Mouse (Mus musculus) embryo, embryonic 11.5 days (tissue): ENCODE measurements at regions not wholly inside any gene's neighbourhood (a gene's known extent, or its start where the extent isn't known, plus 50 kb on each side); places are given as distances from the start of the nearest gene placed in this dataset.

Experiments used
- DNase-seq: peaks from one replicate; pipeline ENCODE4 v3.0.0-alpha.2; 2012; ENCODE audit warnings: low read depth, low spot score

GRCm38 (mm10) chr19:23044510-23045464 lies 96.2 kb upstream of the Klf9 start:
- DNase-seq, result no peak

- DNase-seq, result no peak
Measured at GRCm38 (mm10) chr19:23051456-23051855, 89.6 kb upstream of the Klf9 start.

GRCm38 (mm10) chr19:23054440-23054839 lies 86.6 kb upstream of the Klf9 start:
- no peak for DNase-seq

GRCm38 (mm10) chr19:23055916-23056805 lies 84.9 kb upstream of the Klf9 start:
- DNase-seq, result no peak

GRCm38 (mm10) chr19:23056851-23057707 lies 83.9 kb upstream of the Klf9 start:
- DNase-seq, result peak; percentile 49

- DNase-seq, result peak; percentile 31
Measured at GRCm38 (mm10) chr19:23057739-23058501, 83.1 kb upstream of the Klf9 start.

GRCm38 (mm10) chr19:23058502-23058900 lies 82.5 kb upstream of the Klf9 start:
- no peak for DNase-seq

GRCm38 (mm10) chr19:23061081-23061640 lies 79.9 kb upstream of the Klf9 start:
- no peak for DNase-seq

- DNase-seq, result no peak
Measured at GRCm38 (mm10) chr19:23061906-23062305, 79.1 kb upstream of the Klf9 start.

- no peak for DNase-seq
Measured at GRCm38 (mm10) chr19:23062851-23063250, 78.2 kb upstream of the Klf9 start.

GRCm38 (mm10) chr19:23065548-23065947 lies 75.5 kb upstream of the Klf9 start:
- no peak for DNase-seq

GRCm38 (mm10) chr19:23066726-23067125 lies 74.3 kb upstream of the Klf9 start:
- DNase-seq, result no peak

- no peak for DNase-seq
Measured at GRCm38 (mm10) chr19:23068600-23068999, 72.4 kb upstream of the Klf9 start.

- DNase-seq, result no peak
Measured at GRCm38 (mm10) chr19:23069656-23070055, 71.4 kb upstream of the Klf9 start.

- DNase-seq, result no peak
Measured at GRCm38 (mm10) chr19:23071000-23071399, 70.0 kb upstream of the Klf9 start.

- DNase-seq, result no peak
Measured at GRCm38 (mm10) chr19:23074602-23075570, 66.1 kb upstream of the Klf9 start.

GRCm38 (mm10) chr19:23075790-23076189 lies 65.2 kb upstream of the Klf9 start:
- DNase-seq, result no peak

- DNase-seq, result no peak
Measured at GRCm38 (mm10) chr19:23085173-23085660, 55.8 kb upstream of the Klf9 start.

GRCm38 (mm10) chr19:23087575-23087974 lies 53.5 kb upstream of the Klf9 start:
- DNase-seq, result no peak
